Mouse (Mus musculus) megakaryocyte, embryonic 14.5 days (primary cell): ENCODE data around the gene Odf3l1. TPM values are rescaled to one million over a fixed set of nuclear protein-coding genes. Genes with fewer than 3 reads are reported as not detected.

Experiments
- H3K27me3 ChIP-seq: replicated peaks from 2 replicates; pipeline ENCODE3; 2012; ENCODE audit warnings: inconsistent platforms
- H3K36me3 ChIP-seq: replicated peaks from 2 replicates; pipeline ENCODE3; 2012; ENCODE audit warnings: low read length, inconsistent platforms, mixed read lengths
- H3K4me1 ChIP-seq: 2 replicates; pipeline ENCODE4 v1.6.1; 2012; ENCODE audit warnings: inconsistent platforms
- H3K4me3 ChIP-seq: replicated peaks from 2 replicates; pipeline ENCODE3; 2012; ENCODE audit warnings: moderate library complexity, mild to moderate bottlenecking, inconsistent platforms
- H3K9me3 ChIP-seq: 2 replicates; pipeline ENCODE4 v1.6.1; 2012; ENCODE audit warnings: inconsistent platforms
- FLI1 ChIP-seq: IDR thresholded peaks from 2 replicates; pipeline ENCODE4 v1.6.1; 2012; ENCODE audit warnings: low read length, inconsistent platforms, mixed read lengths
- GATA1 ChIP-seq: IDR thresholded peaks from 3 replicates; pipeline ENCODE4 v1.6.1; 2012; ENCODE audit warnings: mixed read lengths, low read length, inconsistent platforms, borderline replicate concordance
- polyA plus RNA-seq: library from polyadenylated mRNA; stranded (reverse); fragments of >175 nt; gene quantifications from 2 replicates; pipeline ENCODE4 v1.2.3, GENCODE M21; 2012; ENCODE audit warnings: low replicate concordance; ENCODE audit not compliant: insufficient read depth

Gene Odf3l1
- polyA plus RNA-seq, 1 experiment: not detected

DNA sequence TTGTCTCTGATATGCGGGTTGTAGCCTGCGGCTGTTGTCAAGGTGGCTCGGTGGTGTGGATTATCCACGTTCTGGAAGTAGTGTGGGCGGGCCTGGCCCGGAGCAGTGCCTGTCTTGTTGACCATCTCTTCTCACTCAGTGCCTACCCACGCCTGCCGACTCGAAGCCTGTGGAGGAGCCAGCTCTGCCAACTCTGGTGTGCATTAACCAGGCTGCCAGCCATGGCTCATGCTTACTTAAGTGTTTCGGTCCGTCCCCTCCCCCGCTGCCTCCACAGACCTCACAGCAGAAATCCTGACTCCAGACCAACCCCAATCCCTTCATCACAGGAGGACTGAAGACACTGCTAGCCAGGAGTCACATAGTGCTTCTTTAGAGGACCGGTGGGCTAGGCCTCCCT is 5.1 kb upstream of the Odf3l1 start:
- H3K4me3 ChIP-seq: no peak overlapping the region
- no peaks in the 10 kb centered on the region for H3K36me3 ChIP-seq
- peaks cover 6% of the 10 kb centered on the region for H3K4me1 ChIP-seq
- TF ChIP-seq FLI1 (no peak), GATA1 (no peak)
- no peaks in the 10 kb centered on the region for H3K9me3 ChIP-seq
- H3K27me3 ChIP-seq: peaks cover 98% of the 10 kb centered on the region

DNA sequence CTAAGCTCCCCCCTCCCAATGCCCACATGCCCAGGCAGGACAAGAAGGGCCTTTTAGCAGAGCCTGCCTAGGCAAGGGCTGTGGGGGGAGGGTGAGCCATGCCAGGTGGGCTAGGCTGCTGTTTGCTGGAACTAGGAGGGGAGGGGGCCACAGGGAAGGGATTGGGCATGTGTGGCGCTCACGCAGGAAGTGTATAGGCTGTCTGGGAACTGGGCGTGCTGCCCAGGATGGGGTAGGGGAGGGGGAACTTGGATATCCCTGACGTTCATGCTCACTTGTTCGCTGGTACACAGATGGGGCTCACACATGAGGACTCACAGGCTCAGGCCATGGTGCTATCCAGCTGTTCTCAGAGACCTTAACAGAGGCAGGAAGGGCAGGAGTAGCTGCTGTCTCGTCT is 3.8 kb upstream of the Odf3l1 start:
- H3K4me1 ChIP-seq: peaks cover 6% of the 10 kb centered on the region
- no peaks in the 10 kb centered on the region for H3K9me3 ChIP-seq
- no peaks in the 10 kb centered on the region for H3K36me3 ChIP-seq
- no peak overlapping the region for H3K4me3 ChIP-seq
- TF ChIP-seq GATA1: no peak
- H3K27me3 ChIP-seq: peaks cover 98% of the 10 kb centered on the region

DNA sequence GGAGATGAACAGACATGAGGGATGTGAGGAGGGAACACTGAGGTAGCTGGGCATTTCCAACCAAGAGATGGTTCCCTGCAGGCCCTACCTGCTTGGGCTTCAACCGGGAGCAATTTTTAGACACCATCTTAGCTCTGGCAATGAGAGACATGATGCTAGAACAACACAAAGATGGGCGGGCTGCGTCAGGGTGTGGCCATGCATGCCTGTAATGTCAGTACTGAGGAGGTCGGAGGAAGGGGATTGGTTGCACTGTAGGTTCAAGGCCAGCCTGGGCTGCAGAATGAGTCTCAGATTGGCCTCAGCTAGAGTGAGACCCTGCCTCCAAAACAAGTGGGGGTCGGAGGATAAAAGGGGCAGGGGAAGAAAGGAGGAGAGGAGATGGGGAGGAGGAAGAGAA is 2.0 kb upstream of the Odf3l1 start:
- Histone ChIP-seq H3K4me1 (peaks cover 6% of the 10 kb centered on the region), H3K4me3 (no peak overlapping the region), H3K9me3 (no peaks in the 10 kb centered on the region), H3K36me3 (no peaks in the 10 kb centered on the region), H3K27me3 (peaks cover 92% of the 10 kb centered on the region)
- no peak for TF ChIP-seq FLI1
- TF ChIP-seq GATA1: no peak

DNA sequence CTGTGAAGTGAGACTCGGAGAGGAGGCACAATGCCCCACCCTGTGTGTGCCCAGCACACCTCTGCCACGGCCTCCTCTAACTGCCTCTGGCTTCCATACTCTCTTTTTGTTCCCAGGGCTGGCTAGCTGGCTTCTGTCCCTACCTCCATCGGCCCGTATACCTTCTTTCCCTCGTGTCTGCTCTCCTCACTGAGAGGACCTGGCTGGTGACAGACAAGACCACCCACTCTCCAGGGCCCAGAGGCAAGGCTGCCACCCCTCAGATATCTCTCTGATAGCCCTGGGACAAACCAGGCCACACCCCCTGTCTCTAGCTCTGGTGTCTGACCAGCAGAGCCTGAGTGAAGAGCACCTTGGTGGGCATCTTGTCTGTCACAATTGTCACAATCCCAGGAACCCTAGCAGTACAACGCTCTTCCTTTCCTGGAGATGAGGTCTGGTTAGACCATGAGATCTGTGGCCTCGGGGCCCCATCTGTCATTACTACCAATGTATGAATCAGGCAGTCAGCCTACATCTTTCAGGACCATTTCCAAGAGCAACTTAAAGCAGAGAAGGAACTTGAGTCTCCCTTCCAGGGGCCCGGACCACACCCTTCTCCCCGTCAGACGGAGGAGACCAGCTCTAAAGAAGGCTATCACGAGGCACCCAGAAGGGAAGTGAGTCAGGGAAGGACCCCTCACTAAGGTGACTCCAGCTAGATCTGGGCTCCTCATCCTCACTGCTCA is 1.4 kb upstream of the Odf3l1 start:
- H3K27me3 ChIP-seq: peaks cover 90% of the 10 kb centered on the region
- no peak for TF ChIP-seq FLI1

DNA sequence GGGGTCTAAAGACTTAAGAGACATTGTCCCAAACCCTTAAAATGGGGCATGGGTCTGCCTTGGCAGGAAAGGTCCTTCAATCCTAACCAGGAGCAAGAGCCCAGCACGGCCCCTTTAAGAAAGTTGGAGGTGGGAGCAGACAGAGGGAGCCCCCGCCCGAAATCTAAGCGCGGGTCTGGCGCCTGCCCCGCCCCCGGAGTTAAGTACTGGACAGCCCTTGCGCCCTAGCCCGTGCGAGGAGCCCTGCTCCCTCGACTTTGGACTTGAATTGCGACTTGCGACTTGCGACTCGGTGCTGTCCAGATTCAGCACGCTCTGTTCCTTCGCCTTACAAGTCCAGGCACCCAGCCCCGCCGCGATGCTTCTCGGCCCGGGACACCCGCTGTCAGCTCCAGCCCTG is 353 bp upstream of the Odf3l1 start, which contains the start of gene Cspg4:
Gene Cspg4 (plus strand): TSS at position 202 of the 400 bp plus-strand sequence.
- Histone ChIP-seq H3K4me3 (no peak within 1 kb of the TSS), H3K27me3 (peaks cover 90% of the 10 kb centered on the region)

More for the DNA sequence above, 1.4 kb upstream of the Odf3l1 start:
- H3K9me3 ChIP-seq: no peaks in the 10 kb centered on the region
- H3K4me1 ChIP-seq: peaks cover 2% of the 10 kb centered on the region
- H3K4me3 ChIP-seq: no peak overlapping the region
- no peaks in the 10 kb centered on the region for H3K36me3 ChIP-seq

DNA sequence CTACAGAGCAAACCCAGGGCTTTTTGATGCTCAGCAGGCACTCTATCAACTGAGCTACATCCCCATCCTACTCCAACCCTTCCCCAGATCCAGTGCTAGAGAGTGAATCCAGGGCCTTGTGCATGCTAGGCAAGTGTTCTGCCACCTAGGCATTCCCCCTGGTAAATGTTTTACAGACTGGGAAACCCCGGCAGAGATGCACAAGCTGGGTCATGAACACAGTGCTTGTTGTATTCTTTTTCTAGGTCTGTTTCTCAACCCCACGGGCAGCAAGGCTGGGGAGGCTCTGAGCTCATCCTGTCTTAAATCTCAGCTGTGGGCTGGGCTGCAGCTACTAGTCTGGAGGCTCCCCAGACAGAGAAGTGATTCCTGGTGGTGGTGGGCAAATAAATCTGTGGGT is 1.6 kb downstream of the Odf3l1 start:
- Histone ChIP-seq H3K36me3 (no peaks in the 10 kb centered on the region), H3K27me3 (peaks cover 83% of the 10 kb centered on the region), H3K4me1 (no peaks in the 10 kb centered on the region), H3K4me3 (no peak overlapping the region), H3K9me3 (no peaks in the 10 kb centered on the region)
- TF ChIP-seq FLI1 (no peak), GATA1 (no peak)

More for the DNA sequence above, 353 bp upstream of the Odf3l1 start, which contains the start of gene Cspg4:
- Histone ChIP-seq H3K9me3 (no peaks in the 10 kb centered on the region), H3K36me3 (no peaks in the 10 kb centered on the region), H3K4me1 (no peaks in the 10 kb centered on the region)
- TF ChIP-seq GATA1: no peak
- TF ChIP-seq FLI1: no peak

DNA sequence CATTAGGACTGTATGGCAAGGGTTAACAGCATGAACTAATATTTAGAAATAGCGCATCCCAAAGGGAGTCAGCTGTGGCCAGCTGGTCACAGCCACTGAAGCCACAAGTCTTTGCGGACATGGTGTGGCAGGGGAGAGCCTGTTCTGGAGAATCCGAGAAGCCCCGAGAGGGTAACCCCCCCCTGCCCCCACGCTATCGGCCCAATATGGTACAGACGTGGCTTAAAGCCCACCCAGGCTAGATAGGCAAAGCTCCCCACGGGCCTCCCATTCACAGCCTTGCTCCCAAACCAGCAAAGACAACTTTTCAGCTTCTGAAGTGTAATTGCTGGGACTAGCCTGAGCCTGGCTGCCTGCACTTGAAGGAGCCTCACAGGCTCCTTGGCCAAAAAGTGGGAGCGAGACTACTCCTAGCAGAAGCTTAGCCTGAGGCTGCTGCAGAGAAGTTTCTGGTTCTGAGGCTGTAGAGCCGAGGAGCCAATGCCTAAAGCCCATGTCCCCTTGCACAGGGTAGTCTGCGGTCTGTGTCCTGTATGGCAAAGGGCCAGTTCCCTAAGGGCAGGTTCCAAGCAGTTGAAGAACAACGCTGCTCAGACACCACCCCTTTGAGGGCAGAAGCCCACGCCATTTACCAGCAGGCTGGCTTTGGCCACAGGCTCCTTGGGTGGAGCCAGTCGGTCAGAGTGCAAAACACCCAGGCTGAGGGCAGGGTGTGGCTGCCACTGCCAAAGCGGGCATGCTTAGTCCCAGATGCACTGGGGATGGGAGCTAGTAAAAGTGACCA is 3.8 kb downstream of the Odf3l1 start:
- no peaks in the 10 kb centered on the region for H3K36me3 ChIP-seq
- no peaks in the 10 kb centered on the region for H3K9me3 ChIP-seq
- H3K27me3 ChIP-seq: peaks cover 72% of the 10 kb centered on the region
- no peak overlapping the region for H3K4me3 ChIP-seq
- no peaks in the 10 kb centered on the region for H3K4me1 ChIP-seq
- TF ChIP-seq FLI1: no peak
- no peak for TF ChIP-seq GATA1

DNA sequence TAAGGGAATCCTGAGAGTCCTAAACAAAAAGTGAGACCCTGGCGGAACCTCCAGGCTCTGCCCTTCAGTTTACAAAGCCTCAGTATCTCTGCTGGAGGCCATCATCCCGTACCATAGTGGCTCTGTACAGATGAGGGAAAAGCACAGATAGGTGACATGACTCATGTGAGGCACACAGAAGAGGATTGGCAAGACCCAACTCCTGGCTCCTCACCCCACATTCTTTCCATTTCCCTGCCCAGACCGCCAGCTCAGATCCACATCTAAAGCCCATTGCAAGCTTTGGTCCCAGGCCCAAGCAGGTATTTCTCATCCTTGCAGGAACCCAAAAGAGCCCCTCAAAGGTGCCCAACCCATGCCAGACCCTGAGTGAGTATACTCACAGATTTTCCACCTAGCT is 4.4 kb downstream of the Odf3l1 start:
- Histone ChIP-seq H3K4me3 (no peak overlapping the region), H3K36me3 (no peaks in the 10 kb centered on the region), H3K9me3 (no peaks in the 10 kb centered on the region), H3K27me3 (peaks cover 67% of the 10 kb centered on the region), H3K4me1 (no peaks in the 10 kb centered on the region)
- no peak for TF ChIP-seq FLI1
- no peak for TF ChIP-seq GATA1

DNA sequence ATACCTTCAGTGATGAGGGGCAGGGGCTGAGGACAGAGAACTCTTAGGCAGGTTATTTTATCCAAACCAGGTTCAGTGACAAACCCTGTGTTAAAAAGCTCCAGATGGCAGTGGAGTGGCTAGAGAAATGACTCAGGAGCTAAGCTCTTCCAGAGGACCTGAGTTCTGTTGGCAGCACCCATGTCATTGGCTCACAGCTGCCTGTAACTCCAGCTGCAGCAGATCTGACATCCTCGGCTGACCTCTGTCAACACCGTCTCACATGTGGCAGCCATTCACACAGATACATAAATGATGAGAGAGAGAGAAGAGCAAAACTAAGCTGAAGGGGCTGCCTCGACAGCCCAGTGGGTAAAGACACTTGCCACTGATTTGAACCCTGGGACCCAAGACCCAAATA is 7.0 kb downstream of the Odf3l1 start:
- Histone ChIP-seq H3K27me3 (peaks cover 64% of the 10 kb centered on the region), H3K4me1 (no peaks in the 10 kb centered on the region), H3K4me3 (no peak overlapping the region), H3K9me3 (no peaks in the 10 kb centered on the region), H3K36me3 (no peaks in the 10 kb centered on the region)
- TF ChIP-seq GATA1 (no peak), FLI1 (no peak)

DNA sequence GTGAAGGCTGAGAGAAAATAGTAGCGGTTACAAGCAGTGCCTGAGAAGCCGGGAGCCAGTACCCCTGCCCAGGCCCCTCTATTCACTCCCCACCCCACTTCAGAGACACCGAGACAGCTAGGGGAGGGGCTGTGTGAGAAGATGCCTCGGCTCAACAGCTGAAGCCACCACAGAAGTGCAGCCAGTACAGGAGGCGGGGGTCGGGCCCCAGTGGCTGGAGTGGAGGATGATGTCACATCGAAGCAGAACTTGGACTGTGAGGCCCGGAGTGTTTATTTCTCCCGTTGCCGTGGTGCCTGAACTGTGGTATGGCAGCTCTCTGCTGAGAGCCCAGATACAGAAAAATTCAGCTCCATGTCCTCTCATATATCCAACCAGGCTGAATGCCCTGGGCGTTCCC is 12.7 kb downstream of the Odf3l1 start:
- peaks cover 64% of the 10 kb centered on the region for H3K27me3 ChIP-seq
- H3K36me3 ChIP-seq: no peaks in the 10 kb centered on the region
- H3K4me3 ChIP-seq: no peak overlapping the region
- H3K4me1 ChIP-seq: 0 out of 2 replicates have a peak, but pooled peaks cover 3% of the 10 kb centered on the region
- no peak for TF ChIP-seq GATA1
- no peak for TF ChIP-seq FLI1
- no peaks in the 10 kb centered on the region for H3K9me3 ChIP-seq
